Comparison of ENCODE assay signal across 11 mouse cellular contexts in genomic region chr17:11352778-11353552, GRCm38 (mm10).
DNase-seq lines count a peak whose midpoint lies in the region; ATAC-seq lines count a peak whose summit lies in the region.
"Had no signal": no experiment of that assay in that cellular context is flagged by ENCODE, and none has a peak within 500 bp of the region (broad histone marks: within the 10 kb centered on the region; RNA-seq: fewer than 3 reads in every experiment).

No protein-coding gene starts in this region.

- peak; percentile 82 for ATAC-seq in frontal cortex, adult (ENCODE audit: low TSS enrichment)
- ATAC-seq in forebrain, embryonic 11.5 days (replicated peaks; ENCODE audit: low FRiP score), result no peak
- ATAC-seq: intestine, embryonic 16.5 days had no signal

- no peaks in the 10 kb centered on the region for H3K9me3 ChIP-seq in forebrain, embryonic 11.5 days (ENCODE audit: control insufficient read depth, low read length)
- H3K9me3 ChIP-seq: neural tube, embryonic 15.5 days; stomach, embryonic 15.5 days had no signal

- intact Hi-C loops in left cerebral cortex, postnatal 4 days (cut with DNase I), result no loop called here

- H3K4me2 ChIP-seq in forebrain, embryonic 11.5 days (ENCODE audit: low read depth, low read length, severe bottlenecking), result no peak overlapping the region
- H3K4me2 ChIP-seq: neural tube, embryonic 15.5 days; stomach, embryonic 15.5 days had no signal

- no peak overlapping the region for H3K27ac ChIP-seq in forebrain, embryonic 11.5 days (ENCODE audit: low read depth, low read length)
- H3K27ac ChIP-seq: neural tube, embryonic 15.5 days; stomach, embryonic 15.5 days had no signal

- no peak overlapping the region for H3K9ac ChIP-seq in forebrain, embryonic 11.5 days (ENCODE audit: low read length)
- H3K9ac ChIP-seq: neural tube, embryonic 15.5 days; stomach, embryonic 15.5 days had no signal

- no peak overlapping the region for H3K4me3 ChIP-seq in forebrain, embryonic 11.5 days (ENCODE audit: low read depth, low read length)
- H3K4me3 ChIP-seq: neural tube, embryonic 15.5 days; stomach, embryonic 15.5 days had no signal

- H3K36me3 ChIP-seq in forebrain, embryonic 11.5 days (ENCODE audit: control insufficient read depth, insufficient read depth, low read length), result no peaks in the 10 kb centered on the region
- H3K36me3 ChIP-seq: neural tube, embryonic 15.5 days; stomach, embryonic 15.5 days had no signal

- WGBS in forebrain, embryonic 11.5 days, result 57% methylated on average over 1 of the region's 1 CpGs

- DNase-seq in frontal cortex, postnatal 25 days (ENCODE audit: low spot score in 2 of 2), result no peak
- peak; percentile 19 for DNase-seq in left cerebral cortex, adult 11 months (ENCODE audit: low spot score)
- no peak for DNase-seq in left cerebral cortex, postnatal 4 days
- peak; percentile 86 for DNase-seq in brain, adult 2 months (ENCODE audit: low read depth, low spot score)
- peak; percentile 3 for DNase-seq in lung, postnatal 10 days
- no peak for DNase-seq in forebrain, embryonic 11.5 days (ENCODE audit: low spot score)
- no peak for DNase-seq in kidney, adult 11 months

- no peaks in the 10 kb centered on the region for H3K4me1 ChIP-seq in forebrain, embryonic 11.5 days (replicated peaks; ENCODE audit: control insufficient read depth, insufficient read depth, low read length)
- H3K4me1 ChIP-seq: neural tube, embryonic 15.5 days; stomach, embryonic 15.5 days had no signal

- no peaks in the 10 kb centered on the region for H3K27me3 ChIP-seq in forebrain, embryonic 11.5 days (ENCODE audit: control insufficient read depth, insufficient read depth, low read length)
- H3K27me3 ChIP-seq: neural tube, embryonic 15.5 days; stomach, embryonic 15.5 days had no signal

Comparison
In these comparisons a context has a peak if more than half of its experiments do, and no peak if none do; other contexts are left out.
1. DNase-seq: peak in left cerebral cortex, adult 11 months (single experiment), brain, adult 2 months (single experiment) and lung, postnatal 10 days (single experiment); none in frontal cortex, postnatal 25 days (0 of 2), left cerebral cortex, postnatal 4 days (single experiment), forebrain, embryonic 11.5 days (single experiment) and kidney, adult 11 months (single experiment).